Mouse (Mus musculus) small intestine, adult 2 months (tissue): ENCODE measurements around the gene Mthfd1l. TPM values are rescaled to one million over a fixed set of nuclear protein-coding genes. Genes with fewer than 3 reads are reported as not detected.

Experiments used
- H3K27ac ChIP-seq: fragments of 200-500 bp; 2 replicates; pipeline ENCODE4 v1.5.1; 2012; ENCODE audit warnings: low read depth, low read length, control low read depth, inconsistent platforms; ENCODE audit not compliant: insufficient read depth
- H3K27me3 ChIP-seq: fragments of 200-500 bp; 2 replicates; pipeline ENCODE4 v1.6.1; 2012; ENCODE audit warnings: mild to moderate bottlenecking, moderate library complexity, low read length, inconsistent platforms; ENCODE audit not compliant: control insufficient read depth, insufficient read depth
- H3K36me3 ChIP-seq: fragments of 200-500 bp; 2 replicates; pipeline ENCODE4 v1.6.1; 2012; ENCODE audit warnings: mild to moderate bottlenecking, low read length, control low read depth, inconsistent platforms; ENCODE audit not compliant: control insufficient read depth, insufficient read depth
- H3K4me1 ChIP-seq: fragments of 200-500 bp; 2 replicates; pipeline ENCODE4 v1.6.1; 2012; ENCODE audit warnings: low read length, inconsistent platforms, mixed read lengths; ENCODE audit not compliant: control insufficient read depth, insufficient read depth, insufficient read length
- H3K4me3 ChIP-seq: fragments of 200-500 bp; 2 replicates; pipeline ENCODE4 v1.5.1; 2012; ENCODE audit warnings: low read depth, mild to moderate bottlenecking, control low read depth, inconsistent platforms, low read length, moderate library complexity
- CTCF ChIP-seq: fragments of 200-500 bp; IDR thresholded peaks from 2 replicates; pipeline ENCODE4 v1.5.1; 2012; ENCODE audit warnings: low read depth, mild to moderate bottlenecking, control low read depth, inconsistent platforms, low read length, moderate library complexity, mixed read lengths; ENCODE audit not compliant: insufficient replicate concordance, insufficient read length; ENCODE audit errors: extremely low read depth
- POLR2A ChIP-seq: fragments of 200-500 bp; IDR thresholded peaks from 2 replicates; pipeline ENCODE4 v1.6.1; 2012; ENCODE audit warnings: low read depth, mild to moderate bottlenecking, control low read depth, inconsistent platforms, low read length, moderate library complexity
- WGBS: fragments of 180-500 bp; shearing (Covaris S2); methylation state at CpG from one replicate; pipeline ENCODE4 v1.1.7; 2018; 5-methylcytosine and 5-hydroxymethylcytosine counted together
- polyA plus RNA-seq: library from polyadenylated mRNA; depleted of rRNA; stranded (reverse); fragments of >200 nt; gene quantifications from 2 replicates; pipeline ENCODE4 v1.2.3, GENCODE M21; 2012

Mthfd1l gene
- polyA plus RNA-seq, 1 experiment, result 1.3 TPM

DNA sequence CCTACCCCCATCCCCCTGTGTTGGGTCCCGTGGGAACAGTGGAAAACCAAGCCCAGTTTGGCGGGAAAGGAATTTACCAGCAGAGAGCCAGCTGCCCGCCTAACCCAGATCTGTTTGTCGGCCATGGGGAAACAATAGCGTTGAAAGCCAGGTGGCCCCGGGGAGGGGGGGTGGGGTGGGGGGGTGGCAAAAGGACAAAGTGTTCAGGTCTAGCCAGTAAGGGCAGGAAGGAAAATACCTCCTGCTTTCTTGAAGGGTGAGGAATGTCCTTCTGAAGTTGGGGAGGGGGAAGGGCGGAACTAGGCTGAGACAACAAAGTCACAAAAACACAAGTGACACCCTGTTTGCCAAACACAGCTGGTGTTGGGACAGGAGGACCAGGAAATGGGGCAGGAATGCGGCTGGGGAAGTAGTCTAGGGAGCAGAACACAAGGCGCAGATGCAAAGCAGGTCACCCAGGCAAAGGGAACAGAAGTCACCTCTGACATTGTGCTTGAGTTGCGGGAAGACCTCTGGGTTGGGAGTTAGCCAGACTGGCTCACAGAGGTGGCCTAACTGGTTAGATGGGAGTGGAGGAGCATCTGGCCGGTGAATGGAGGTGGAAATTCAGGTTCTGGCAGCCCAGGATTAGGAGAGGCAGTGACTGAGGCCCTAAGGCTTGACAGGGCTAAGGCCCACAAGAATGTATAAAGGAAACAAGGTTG is 31.7 kb upstream of the Mthfd1l start:
- TF ChIP-seq POLR2A (no peak), CTCF (no peak)
- 19% methylated on average over 11 of the region's 11 CpGs for WGBS
- H3K4me3 ChIP-seq, result no peak overlapping the region

GRCm38 (mm10) chr10:3942289-3942688 is 30.6 kb upstream of the Mthfd1l start:
- no peak overlapping the region for H3K27ac ChIP-seq
- no peak overlapping the region for H3K4me3 ChIP-seq
- no peaks in the 10 kb centered on the region; the same call in 1 of the 2 replicates for H3K4me1 ChIP-seq
- H3K27me3 ChIP-seq, result no peaks in the 10 kb centered on the region
- H3K36me3 ChIP-seq, result no peaks in the 10 kb centered on the region
- WGBS, result 82% methylated on average over 6 of the region's 6 CpGs
- TF ChIP-seq POLR2A (no peak), CTCF (no peak)

More for the DNA sequence above, 31.7 kb upstream of the Mthfd1l start:
- Histone ChIP-seq H3K27ac (no peak overlapping the region), H3K36me3 (no peaks in the 10 kb centered on the region), H3K27me3 (no peaks in the 10 kb centered on the region), H3K4me1 (no peaks in the 10 kb centered on the region; the same call in 1 of the 2 replicates)

DNA sequence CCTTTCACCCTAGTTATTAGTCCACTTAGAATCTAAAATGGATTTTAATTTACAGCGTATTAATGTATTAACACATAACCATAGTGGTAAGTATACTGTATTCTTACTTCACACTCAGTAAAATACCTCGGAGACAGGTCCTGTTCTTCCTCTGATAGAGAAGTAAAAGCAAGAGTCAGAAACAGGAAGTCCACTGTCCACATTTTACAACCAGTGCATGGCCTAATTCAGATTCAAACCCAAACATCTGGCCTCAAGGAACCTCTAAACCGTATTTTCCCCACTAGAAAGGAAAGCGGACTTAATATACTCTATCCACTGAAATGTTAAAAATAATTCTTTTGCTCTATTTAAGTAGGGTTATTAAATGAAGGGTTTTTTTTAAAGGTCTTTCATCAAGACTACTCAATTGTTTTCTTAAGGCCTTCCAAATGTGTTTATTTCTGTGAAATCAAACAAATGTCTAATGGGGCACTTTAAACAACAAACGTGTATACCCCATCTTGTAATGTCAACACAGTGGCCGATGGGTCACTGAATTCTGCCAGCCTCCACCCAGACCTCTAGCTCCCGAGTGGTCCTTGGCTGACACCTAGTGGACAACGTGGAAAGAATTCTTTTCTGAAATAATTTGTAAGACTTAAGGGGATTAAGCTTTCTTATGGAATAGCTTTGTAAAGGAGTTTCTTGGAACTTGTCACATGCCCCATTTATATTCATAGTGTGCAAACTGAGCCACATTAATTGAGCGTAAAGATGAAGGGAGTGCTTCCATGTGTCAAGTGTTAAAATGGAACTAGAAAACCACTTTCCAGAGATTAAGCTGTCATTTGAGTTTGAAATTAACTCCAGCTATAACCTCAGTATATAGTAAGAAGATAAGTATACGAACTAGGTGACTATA is 29.2 kb upstream of the Mthfd1l start:
- no peaks in the 10 kb centered on the region; the same call in 1 of the 2 replicates for H3K4me1 ChIP-seq
- H3K27ac ChIP-seq, result no peak overlapping the region
- TF ChIP-seq POLR2A (no peak), CTCF (peak; percentile 95; the same call in 1 of the 2 replicates)
- no peaks in the 10 kb centered on the region for H3K36me3 ChIP-seq
- 22% methylated on average over 10 of the region's 10 CpGs for WGBS
- no peaks in the 10 kb centered on the region for H3K27me3 ChIP-seq
- no peak overlapping the region for H3K4me3 ChIP-seq

GRCm38 (mm10) chr10:3946871-3947270 is 26.0 kb upstream of the Mthfd1l start:
- H3K27ac ChIP-seq, result no peak overlapping the region
- no peak overlapping the region for H3K4me3 ChIP-seq
- H3K4me1 ChIP-seq, result no peaks in the 10 kb centered on the region
- 0 out of 2 replicates have a peak, but pooled peaks cover 2% of the 10 kb centered on the region for H3K36me3 ChIP-seq
- TF ChIP-seq CTCF (no peak), POLR2A (no peak)
- WGBS, result 95% methylated on average over 17 of the region's 17 CpGs
- H3K27me3 ChIP-seq, result no peaks in the 10 kb centered on the region

GRCm38 (mm10) chr10:3947346-3947745 is 25.6 kb upstream of the Mthfd1l start:
- Histone ChIP-seq H3K4me1 (no peaks in the 10 kb centered on the region), H3K4me3 (no peak overlapping the region), H3K36me3 (0 out of 2 replicates have a peak, but pooled peaks cover 2% of the 10 kb centered on the region), H3K27ac (no peak overlapping the region), H3K27me3 (no peaks in the 10 kb centered on the region)
- WGBS, result 93% methylated on average over 7 of the region's 7 CpGs
- no peak for TF ChIP-seq CTCF
- no peak for TF ChIP-seq POLR2A

GRCm38 (mm10) chr10:3949306-3949705 is 23.6 kb upstream of the Mthfd1l start:
- Histone ChIP-seq H3K27me3 (no peaks in the 10 kb centered on the region), H3K27ac (no peak overlapping the region), H3K36me3 (0 out of 2 replicates have a peak, but pooled peaks cover 2% of the 10 kb centered on the region), H3K4me1 (no peaks in the 10 kb centered on the region), H3K4me3 (no peak overlapping the region)
- TF ChIP-seq POLR2A (no peak), CTCF (no peak)
- WGBS, result 82% methylated on average over 6 of the region's 6 CpGs

DNA sequence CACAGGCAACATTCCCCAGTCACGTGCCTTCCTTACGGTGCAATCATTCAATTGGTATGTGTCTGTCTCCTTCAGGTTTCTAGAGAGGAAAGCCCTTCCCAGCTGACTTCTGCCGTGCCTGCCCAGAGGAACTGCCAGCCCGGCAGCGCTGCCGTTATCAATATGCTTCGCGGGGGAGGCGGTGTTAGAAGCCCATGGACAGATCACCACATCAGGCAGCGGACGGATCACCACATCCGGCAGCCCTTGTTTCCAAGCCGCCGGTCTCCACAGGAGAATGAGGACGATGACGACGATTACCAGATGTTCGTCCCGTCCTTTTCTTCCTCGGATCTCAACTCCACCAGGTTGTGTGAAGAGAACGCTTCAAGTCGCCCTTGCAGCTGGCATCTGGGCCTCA is 16.4 kb upstream of the Mthfd1l start:
- no peak overlapping the region for H3K4me3 ChIP-seq
- H3K27ac ChIP-seq, result no peak overlapping the region
- no peak for TF ChIP-seq POLR2A
- no peak for TF ChIP-seq CTCF
- H3K4me1 ChIP-seq, result no peaks in the 10 kb centered on the region
- 94% methylated on average over 22 of the region's 22 CpGs for whole genome bisulfite sequencing
- no peaks in the 10 kb centered on the region for H3K27me3 ChIP-seq
- peaks cover 12% of the 10 kb centered on the region; the same call in 1 of the 2 replicates for H3K36me3 ChIP-seq
